Mouse (Mus musculus): ENCODE measurements around the gene Ext2. TPM values are rescaled to one million over a fixed set of nuclear protein-coding genes. Genes with fewer than 3 reads are reported as not detected.

Gene Ext2
- polyA plus RNA-seq, 1 experiment from 2014 or later, result 82.8 TPM

DNA sequence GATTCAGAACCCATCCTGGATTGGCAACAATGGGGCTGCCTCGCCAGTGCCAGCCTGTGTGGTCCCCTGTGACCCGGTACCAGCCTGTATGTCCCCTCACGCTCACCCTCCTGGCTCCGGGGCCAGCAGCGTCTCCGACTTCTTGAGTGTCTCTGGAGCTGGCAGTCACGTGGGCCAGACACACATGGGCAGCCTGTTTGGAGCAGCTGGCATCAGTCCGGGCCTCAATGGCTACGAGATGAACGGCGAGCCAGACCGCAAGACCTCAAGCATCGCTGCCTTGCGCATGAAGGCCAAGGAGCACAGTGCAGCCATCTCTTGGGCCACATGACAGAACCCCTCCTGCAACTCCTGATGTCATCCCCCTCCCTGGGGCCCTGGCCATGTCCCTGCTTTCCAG lies 145.1 kb downstream of the Ext2 start:
- H3K27me3 ChIP-seq (ENCODE audit: insufficient read depth, poor library complexity, severe bottlenecking), result 0 out of 2 replicates have a peak, but pooled peaks cover 8% of the 10 kb centered on the region
- DNase-seq (ENCODE audit: low spot score), result no peak
- peaks cover 49% of the 10 kb centered on the region for H3K4me1 ChIP-seq
- H3K4me3 ChIP-seq, result no peak overlapping the region
- no peaks in the 10 kb centered on the region for H3K9me3 ChIP-seq
- no peaks in the 10 kb centered on the region for H3K36me3 ChIP-seq
- no peak overlapping the region; the same call in 1 of the 2 replicates for H3K27ac ChIP-seq
- WGBS, result 96% methylated on average over 14 of the region's 14 CpGs

DNA sequence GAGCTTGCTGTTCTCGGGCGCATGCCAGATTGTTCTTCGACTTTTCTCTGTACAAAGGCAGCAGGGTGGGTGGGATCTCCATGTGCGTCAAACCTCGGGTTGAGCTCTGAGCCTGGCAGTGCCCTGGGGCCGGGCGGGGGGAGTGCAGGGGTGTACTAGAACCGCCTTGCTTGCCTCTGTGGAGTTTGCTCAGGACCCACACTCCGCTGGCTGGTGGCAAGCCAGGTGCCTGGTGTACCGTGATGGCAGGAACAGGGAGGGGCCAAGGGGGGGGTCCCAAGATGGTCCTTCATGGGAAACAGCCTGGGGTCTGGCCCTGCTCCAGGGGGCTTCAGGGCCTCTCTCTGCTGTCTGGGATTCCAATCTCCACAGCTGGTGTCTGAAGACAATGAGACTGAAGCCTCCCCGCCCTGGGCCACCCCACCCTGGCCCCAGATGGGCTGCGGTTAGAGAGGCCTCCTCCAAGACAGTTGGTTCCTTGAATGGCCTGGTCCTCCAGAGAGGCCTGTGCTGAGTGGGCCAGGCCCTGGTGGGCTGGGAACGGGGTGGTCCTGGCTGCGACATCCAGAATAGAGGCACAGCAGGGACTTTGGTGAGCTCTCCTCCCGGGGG lies 150.7 kb downstream of the Ext2 start:
- 76% methylated on average over 15 of the region's 15 CpGs for WGBS
- no peak for DNase-seq (ENCODE audit: low spot score)
- peak overlapping the region; percentile 59; the same call in 1 of the 2 replicates for H3K27ac ChIP-seq
- H3K4me1 ChIP-seq, result peaks cover 30% of the 10 kb centered on the region
- H3K9me3 ChIP-seq, result no peaks in the 10 kb centered on the region
- no peak overlapping the region for H3K4me3 ChIP-seq
- peaks cover 13% of the 10 kb centered on the region for H3K27me3 ChIP-seq (ENCODE audit: insufficient read depth, poor library complexity, severe bottlenecking)
- H3K36me3 ChIP-seq, result no peaks in the 10 kb centered on the region

DNA sequence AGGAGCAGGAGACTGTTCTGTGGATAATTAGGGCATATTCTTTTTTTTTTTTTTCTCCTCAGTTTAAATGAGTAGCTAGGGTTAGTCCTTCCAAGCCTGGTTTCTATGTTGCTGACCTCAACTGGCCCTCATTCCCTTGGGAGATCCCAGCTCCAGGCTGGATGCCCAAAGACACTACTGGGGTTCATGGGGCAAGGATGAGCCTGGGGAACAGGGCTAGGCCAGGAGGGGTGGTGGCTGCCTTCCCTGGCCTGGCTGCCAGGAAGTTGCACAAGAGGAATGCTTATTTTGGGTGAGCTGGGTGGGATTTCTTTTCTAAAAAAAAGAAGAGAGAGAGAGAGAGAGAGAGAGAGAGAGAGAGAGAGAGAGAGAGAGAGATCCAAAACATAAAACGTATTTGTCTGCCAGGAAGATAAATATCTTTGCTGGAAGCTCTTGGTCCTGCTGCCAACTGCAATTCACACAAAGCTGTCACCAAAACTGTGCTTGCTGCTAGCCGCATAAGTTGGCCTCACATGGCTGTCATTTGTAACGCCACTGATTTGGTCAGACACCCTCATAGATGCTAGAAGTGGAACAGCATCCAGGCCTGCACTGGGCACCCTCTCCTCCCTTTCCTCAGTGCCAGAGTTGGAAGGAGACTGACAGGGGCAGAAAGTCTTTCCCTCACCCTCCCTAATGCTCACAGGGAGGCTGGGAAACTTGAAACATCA lies 156.1 kb downstream of the Ext2 start:
- Histone ChIP-seq H3K36me3 (no peaks in the 10 kb centered on the region), H3K27ac (no peak overlapping the region), H3K4me3 (no peak overlapping the region), H3K27me3 (ENCODE audit: insufficient read depth, poor library complexity, severe bottlenecking) (peaks cover 14% of the 10 kb centered on the region), H3K4me1 (peaks cover 18% of the 10 kb centered on the region), H3K9me3 (no peaks in the 10 kb centered on the region)
- DNase-seq (ENCODE audit: low spot score), result no peak
- 59% methylated on average over 3 of the region's 3 CpGs for WGBS

DNA sequence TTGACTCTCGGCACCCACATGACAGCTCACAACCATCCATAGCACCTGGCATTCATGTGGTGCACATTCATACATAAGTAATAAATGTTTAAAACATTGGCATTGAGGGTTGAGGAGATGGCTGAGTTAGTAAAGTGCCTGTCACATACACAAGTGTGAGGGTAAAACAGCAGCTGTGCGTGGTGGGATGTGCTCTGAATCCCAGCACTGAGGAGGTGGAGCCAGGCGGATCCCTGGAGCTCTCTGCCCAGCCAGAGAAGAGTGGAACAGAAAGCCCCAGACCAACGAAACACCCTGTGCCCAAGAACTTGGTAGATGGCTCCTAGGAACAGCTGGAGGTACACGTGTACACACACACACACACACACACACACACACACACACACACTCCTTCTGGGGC lies 156.9 kb downstream of the Ext2 start:
- H3K27me3 ChIP-seq (ENCODE audit: insufficient read depth, poor library complexity, severe bottlenecking), result peaks cover 14% of the 10 kb centered on the region
- peaks cover 18% of the 10 kb centered on the region for H3K4me1 ChIP-seq
- no peak overlapping the region for H3K27ac ChIP-seq
- no peaks in the 10 kb centered on the region for H3K9me3 ChIP-seq
- no peak overlapping the region for H3K4me3 ChIP-seq
- 78% methylated on average over 5 of the region's 5 CpGs for WGBS
- no peak for DNase-seq (ENCODE audit: low spot score)
- H3K36me3 ChIP-seq, result no peaks in the 10 kb centered on the region

DNA sequence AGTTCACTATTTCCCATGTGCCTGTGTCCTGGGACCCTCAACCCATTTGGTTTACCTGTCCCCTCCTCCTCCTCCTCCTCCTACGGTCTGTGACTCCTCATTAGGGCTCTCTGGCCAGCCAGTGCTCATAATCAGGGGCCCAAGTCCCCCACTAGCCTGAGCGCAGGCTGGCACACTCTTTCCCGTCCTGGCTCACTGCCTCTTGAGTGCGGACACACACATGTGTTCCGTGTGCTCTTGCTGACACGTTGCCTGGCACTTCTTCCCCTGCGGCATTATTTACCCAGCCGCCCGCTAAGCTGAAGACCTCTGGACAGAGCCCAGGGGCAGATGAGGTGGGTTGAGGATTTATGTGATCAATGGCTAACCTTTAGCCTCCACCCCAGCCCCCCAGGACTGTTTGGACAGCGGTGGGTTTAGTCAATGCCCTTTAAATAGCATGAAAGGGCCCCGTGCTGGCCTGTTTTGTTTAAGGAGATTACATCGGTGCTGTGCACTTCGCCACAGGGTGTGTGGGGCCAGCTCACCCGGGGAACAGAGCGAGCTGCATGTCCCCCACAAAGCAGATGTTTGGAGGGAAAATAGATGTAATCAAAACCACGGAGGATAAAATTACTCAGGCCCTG lies 160.0 kb downstream of the Ext2 start:
- H3K27ac ChIP-seq, result peak overlapping the region; percentile 29; the same call in 1 of the 2 replicates
- no peak for DNase-seq (ENCODE audit: low spot score)
- no peaks in the 10 kb centered on the region for H3K36me3 ChIP-seq
- peaks cover 24% of the 10 kb centered on the region for H3K27me3 ChIP-seq (ENCODE audit: insufficient read depth, poor library complexity, severe bottlenecking)
- peaks cover 25% of the 10 kb centered on the region for H3K4me1 ChIP-seq
- H3K9me3 ChIP-seq, result no peaks in the 10 kb centered on the region
- H3K4me3 ChIP-seq, result no peak overlapping the region
- WGBS, result 49% methylated on average over 16 of the region's 16 CpGs

DNA sequence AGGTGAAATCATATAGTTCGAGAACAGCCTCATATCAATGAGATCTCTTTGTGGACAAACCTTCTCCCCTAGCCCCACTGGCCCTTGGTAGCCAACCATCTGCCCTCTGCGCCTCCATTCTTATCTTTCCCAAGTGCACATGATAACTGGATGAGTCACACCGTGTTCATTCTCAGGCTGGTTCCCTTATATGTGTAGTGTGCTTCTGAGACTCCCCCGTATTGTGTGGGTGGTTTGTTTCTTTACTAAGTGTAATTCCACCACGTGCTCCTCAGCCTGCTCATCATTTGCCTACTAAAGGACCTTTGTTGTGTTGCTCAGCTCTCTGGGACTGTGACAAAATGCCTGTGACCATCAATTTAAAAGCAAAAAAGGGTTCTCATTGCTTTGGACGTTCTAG lies 161.3 kb downstream of the Ext2 start:
- Histone ChIP-seq H3K27ac (no peak overlapping the region), H3K36me3 (no peaks in the 10 kb centered on the region), H3K27me3 (ENCODE audit: insufficient read depth, poor library complexity, severe bottlenecking) (peaks cover 31% of the 10 kb centered on the region), H3K4me1 (peaks cover 25% of the 10 kb centered on the region), H3K4me3 (no peak overlapping the region), H3K9me3 (no peaks in the 10 kb centered on the region)
- 52% methylated on average over 6 of the region's 6 CpGs for WGBS
- DNase-seq (ENCODE audit: low spot score), result no peak

DNA sequence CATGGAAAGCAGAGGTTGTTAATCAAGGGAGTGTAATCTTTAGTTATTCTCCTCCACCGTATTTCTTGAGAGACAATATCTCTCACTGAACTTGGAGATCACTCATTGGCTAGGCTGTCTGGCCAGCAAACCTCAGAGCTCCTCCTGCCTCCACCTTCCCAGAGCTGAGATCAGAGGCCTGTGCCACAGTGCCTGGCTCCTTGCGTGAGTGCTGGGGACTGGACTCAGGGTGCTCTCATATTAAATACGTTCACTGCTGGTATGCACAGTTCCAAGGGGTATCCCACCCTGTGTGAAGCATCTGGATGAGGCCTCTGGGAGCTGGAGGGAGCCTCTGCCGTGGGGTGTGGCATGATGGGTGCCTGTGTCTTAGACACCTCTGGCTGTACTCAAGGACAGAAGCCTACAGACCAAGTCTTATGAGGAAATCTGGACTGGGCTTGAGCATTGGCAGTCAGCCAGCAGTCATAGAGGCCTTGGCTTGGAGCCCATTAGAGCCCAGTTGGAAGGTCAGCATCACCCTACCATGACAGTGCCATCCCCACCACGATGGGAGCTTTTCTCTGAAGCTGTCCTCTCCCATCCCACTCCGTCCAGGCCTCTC lies 162.6 kb downstream of the Ext2 start:
- H3K9me3 ChIP-seq, result no peaks in the 10 kb centered on the region
- no peaks in the 10 kb centered on the region for H3K36me3 ChIP-seq
- no peak overlapping the region; the same call in 1 of the 2 replicates for H3K27ac ChIP-seq
- no peak overlapping the region for H3K4me3 ChIP-seq
- peaks cover 23% of the 10 kb centered on the region for H3K4me1 ChIP-seq
- peaks cover 41% of the 10 kb centered on the region for H3K27me3 ChIP-seq (ENCODE audit: insufficient read depth, poor library complexity, severe bottlenecking)
- WGBS, result 79% methylated on average over 6 of the region's 6 CpGs
- DNase-seq (ENCODE audit: low spot score), result no peak

DNA sequence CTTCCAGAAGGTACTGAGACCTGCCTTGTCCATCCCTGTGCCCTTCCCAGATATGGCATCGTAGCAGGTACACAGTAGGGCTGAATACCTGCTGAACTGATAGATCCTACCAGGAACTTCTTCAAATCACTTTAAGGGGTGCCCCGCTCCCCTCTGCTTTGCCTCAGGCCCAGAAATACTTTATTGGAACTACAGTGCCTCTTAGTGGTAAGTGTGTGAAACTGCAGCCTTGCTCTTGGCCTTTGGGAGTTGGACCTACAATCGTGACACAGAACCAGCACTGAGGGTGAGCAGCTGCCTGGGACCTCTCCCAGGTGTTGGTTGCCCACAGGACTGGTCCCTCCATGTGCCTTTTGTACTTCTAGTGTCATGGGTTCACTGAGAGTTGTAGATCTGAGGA lies 163.4 kb downstream of the Ext2 start:
- WGBS, result 26% methylated on average over 3 of the region's 3 CpGs
- H3K27me3 ChIP-seq (ENCODE audit: insufficient read depth, poor library complexity, severe bottlenecking), result peaks cover 36% of the 10 kb centered on the region
- H3K4me1 ChIP-seq, result peaks cover 29% of the 10 kb centered on the region
- H3K4me3 ChIP-seq, result no peak overlapping the region
- no peak overlapping the region for H3K27ac ChIP-seq
- H3K36me3 ChIP-seq, result no peaks in the 10 kb centered on the region
- no peaks in the 10 kb centered on the region for H3K9me3 ChIP-seq
- no peak for DNase-seq (ENCODE audit: low spot score)

DNA sequence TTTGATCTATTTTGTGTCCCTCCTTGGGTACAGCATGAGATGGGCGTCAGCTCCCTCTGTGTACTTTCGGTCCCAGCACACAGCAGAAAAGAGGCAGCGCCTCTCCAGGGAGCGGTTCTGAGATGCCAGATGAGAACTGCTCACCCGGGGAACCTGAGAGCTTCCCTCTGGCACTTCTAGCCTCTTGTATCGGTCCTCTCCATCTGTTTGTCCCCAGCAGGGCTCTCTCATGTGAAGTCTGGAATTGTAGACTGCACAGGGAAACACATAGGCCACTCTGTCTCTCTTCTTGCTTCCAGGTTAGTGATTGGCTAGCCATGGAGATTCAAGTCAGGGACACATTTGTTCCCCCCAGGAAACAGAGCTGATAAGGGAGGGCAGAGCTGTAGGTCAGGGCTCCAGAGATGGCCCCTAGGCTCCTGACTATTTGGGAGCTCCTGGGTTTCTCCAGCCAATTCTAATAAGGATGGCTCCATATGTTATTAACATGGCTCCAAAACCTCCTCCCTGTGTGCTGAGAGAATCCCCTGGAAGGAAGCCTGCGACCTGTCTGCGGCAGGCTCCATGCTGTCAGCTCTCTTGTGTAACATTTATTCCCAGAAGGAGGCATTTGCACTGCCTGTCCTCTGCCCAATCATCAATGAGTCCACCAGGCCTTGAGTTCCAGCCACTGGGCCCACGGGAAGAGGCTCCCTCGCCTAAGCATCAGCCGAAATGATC lies 167.9 kb downstream of the Ext2 start:
- H3K9me3 ChIP-seq, result no peaks in the 10 kb centered on the region
- no peak for DNase-seq (ENCODE audit: low spot score)
- peaks cover 61% of the 10 kb centered on the region for H3K27me3 ChIP-seq (ENCODE audit: insufficient read depth, poor library complexity, severe bottlenecking)
- no peak overlapping the region for H3K4me3 ChIP-seq
- H3K4me1 ChIP-seq, result peaks cover 12% of the 10 kb centered on the region
- WGBS, result 53% methylated on average over 11 of the region's 11 CpGs
- no peak overlapping the region for H3K27ac ChIP-seq
- H3K36me3 ChIP-seq, result no peaks in the 10 kb centered on the region

DNA sequence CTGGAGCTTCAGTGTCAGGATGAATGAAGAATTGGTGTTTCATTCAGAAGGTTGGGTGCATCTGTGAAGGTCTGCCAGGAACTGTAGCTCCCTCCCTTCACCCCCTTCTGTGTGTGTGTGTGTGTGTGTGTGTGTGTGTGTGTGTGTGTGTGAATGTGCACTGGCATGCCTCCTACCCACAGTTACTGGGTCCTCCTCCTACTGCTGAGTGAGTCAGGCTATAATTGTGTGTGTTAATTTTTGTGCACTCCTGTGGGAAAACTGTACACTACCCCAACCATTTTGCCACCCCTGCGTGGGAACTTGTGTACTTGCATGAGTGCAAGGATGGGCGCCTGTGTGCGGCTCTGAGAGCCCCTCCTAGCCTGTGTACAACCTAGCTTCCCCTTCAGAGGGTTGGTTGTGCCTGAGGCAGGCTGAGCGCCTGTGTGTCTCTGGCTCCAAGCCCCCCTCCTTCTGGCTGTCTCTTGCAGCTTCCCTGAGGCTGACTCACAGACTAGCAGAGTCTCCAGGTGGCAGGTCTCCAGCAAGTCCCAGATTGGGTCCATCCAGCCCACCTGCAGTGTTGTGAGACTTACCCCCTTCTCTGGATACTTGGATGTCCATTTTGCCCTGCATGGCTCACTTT lies 173.0 kb downstream of the Ext2 start:
- Histone ChIP-seq H3K9me3 (no peaks in the 10 kb centered on the region), H3K27me3 (ENCODE audit: insufficient read depth, poor library complexity, severe bottlenecking) (peaks cover 90% of the 10 kb centered on the region), H3K36me3 (no peaks in the 10 kb centered on the region), H3K27ac (no peak overlapping the region), H3K4me1 (peaks cover 33% of the 10 kb centered on the region), H3K4me3 (no peak overlapping the region)
- no peak for DNase-seq (ENCODE audit: low spot score)
- 42% methylated on average over 4 of the region's 4 CpGs for WGBS

DNA sequence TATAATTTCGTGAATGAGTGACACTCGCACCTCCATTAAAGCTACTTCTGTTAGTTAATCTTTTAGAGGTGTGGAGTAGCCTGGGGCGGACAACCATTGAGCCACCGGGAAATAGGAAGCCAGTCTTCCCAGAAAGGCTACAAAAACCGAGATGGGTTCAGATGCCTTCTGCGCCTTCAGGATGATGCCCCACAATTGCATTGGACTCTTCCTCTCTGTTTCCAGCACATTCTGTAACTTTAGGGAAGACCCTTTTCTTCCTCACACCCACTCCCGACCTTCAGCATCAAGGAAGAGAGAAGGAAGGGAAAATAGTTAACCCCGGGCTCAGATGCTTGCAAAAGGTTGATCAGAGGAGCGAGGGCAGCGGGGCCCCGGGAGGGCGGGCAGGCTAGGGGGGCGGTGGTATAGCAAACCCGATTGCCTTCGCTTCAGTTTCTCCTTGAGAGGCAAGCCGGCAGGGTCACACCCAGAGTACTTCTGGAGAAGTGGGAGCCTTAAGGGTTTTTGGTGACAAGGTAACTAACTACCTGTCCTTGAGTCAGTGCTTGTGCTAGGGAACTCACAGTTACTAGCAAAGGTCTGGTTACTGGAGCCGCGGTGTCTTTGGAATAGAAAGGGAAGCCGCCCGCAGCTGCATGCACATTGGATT lies 174.3 kb downstream of the Ext2 start:
- H3K4me1 ChIP-seq, result peaks cover 37% of the 10 kb centered on the region
- H3K36me3 ChIP-seq, result no peaks in the 10 kb centered on the region
- H3K27ac ChIP-seq, result no peak overlapping the region
- H3K9me3 ChIP-seq, result no peaks in the 10 kb centered on the region
- H3K4me3 ChIP-seq, result no peak overlapping the region
- H3K27me3 ChIP-seq (ENCODE audit: insufficient read depth, poor library complexity, severe bottlenecking), result peaks cover 100% of the 10 kb centered on the region
- DNase-seq (ENCODE audit: low spot score), result no peak
- WGBS, result 2% methylated on average over 20 of the region's 20 CpGs

All from heart, embryonic 10.5 days (tissue).